Mouse (Mus musculus): ENCODE data around the gene Ahcyl2.
A peak's percentile ranks its signal among the peaks of the same experiment; 100 is the strongest.

The Ahcyl2 gene

DNA sequence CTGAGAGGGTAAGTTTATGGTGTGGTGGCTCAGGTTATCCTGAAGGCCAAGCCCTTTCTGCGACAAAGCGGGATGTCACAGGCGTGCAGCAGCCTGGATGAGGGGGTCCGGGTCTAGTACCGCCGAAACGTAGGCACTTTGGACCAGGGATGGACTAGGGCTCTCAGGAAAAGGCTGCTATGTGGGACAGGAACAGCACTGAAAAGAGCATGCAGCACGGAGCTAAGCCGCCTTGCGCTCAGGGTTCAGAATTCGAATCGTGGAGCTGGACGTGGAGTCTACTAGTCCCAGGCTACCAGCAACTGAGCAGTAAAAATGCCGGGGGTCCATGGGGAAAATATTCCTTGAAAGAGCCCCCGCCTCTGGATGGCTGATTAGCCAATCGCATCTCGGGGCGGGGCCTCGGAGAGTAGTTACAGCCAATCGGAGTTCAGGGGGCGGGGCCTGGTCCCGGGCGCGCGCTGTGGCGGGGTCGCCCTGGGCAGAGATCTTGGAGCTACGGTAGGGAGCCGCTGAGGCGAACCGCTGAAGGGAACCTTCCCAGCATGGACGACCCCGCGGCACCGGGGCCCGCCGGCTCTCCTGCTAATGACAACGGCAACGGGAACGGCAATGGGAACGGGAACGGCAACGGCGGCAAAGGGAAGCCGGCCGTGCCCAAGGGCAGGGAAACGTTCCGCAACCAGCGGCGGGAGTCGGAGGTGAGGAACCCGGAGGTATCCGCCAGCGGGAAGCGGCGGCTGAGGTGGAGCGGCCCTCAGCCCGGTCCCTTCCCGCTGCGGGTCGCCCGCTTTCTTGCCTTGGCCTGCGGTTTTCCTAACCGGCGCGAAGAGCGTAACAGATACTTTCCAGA lies 148.9 kb downstream of the Ahcyl2 start, which contains the start of gene Strip2:
Strip2 (plus strand) TSS at position 483 of the 853 bp plus-strand sequence.
- peak; percentile 97 for DNase-seq

DNA sequence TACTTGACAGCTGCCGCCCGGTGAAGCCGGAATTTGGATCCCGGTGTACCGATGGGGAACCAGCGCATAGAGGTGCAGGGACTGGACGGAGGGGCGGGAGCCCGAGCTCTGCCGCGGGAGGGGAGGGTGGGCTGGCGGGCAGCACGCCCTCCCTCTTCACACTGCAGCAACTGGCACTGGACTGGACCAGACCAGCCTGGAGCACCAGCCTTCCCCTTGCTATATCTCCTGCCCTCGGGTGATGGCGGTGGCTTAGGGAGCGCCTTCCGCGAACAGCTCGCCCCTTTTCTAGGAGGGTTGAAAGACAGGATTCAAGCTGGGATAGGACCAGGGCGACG lies 149.5 kb downstream of the Ahcyl2 start:
- peak; percentile 47 for DNase-seq

DNA sequence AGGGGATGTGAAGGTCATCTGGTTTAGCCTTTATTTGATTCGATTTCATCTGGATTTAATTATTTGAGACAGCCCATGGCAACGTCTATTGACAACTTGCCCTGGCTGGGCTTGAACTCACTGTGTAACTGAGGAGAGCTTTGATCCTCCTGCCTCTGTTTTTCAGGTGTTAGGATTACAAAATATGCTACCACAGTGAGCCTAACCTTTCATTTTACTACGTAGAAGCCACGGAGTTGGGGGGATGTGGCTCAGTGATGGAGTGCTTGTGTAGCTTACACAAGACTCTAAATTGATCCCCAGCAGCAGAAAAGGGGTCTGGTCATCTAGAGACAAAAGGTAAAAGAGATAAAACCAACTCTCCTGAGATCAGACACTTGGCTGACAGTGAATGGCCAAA lies 150.1 kb downstream of the Ahcyl2 start:
- DNase-seq = no peak

DNA sequence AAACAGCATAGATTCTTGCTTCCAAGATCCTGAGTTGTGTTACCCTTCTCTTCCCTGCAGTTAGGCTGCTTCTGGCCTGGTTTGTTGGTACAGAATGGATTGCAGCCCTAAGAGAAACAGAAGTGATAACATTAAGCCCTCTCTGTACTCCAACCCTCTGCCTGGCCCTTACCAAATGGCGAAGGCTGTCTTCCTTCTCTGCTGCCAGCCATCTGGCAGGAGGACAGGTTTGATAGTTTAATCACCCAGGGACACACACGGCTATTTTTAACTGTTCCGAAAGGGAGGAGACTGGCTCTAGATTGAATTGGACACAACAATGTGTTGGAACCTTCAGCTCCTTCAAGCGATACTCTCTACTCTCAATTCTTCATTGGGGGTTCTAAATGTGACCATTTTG lies 155.7 kb downstream of the Ahcyl2 start:
- no peak for DNase-seq

DNA sequence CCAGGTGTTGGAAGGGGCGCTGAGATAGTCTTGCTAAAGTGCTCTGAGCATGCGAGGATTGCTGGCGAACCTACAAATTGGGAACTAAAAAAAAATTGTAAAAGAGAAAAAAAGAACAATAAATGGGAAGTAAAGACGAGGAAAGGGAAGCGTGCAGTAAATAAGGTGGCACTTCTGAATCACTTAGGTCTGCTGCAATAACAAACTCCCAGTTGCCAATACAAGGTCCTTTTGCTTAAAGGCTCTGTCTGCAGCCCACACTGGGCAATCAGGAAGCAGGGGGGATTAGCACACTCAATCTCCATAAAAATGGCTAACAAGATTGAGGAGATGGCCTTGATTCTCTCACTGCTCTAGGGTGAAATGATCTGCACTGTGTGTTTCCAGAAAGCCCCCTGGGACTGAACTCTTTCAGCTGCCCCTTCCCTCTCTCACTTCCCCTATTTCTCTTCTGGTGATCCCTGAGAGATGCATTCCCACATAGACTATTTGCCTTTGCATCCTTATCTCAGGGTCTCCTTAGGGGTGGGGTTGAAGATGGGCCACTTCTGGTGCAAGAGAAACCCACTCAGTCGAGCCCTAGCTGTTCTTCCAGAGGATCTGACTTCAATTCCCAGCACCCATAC lies 157.9 kb downstream of the Ahcyl2 start:
- no peak for DNase-seq

DNA sequence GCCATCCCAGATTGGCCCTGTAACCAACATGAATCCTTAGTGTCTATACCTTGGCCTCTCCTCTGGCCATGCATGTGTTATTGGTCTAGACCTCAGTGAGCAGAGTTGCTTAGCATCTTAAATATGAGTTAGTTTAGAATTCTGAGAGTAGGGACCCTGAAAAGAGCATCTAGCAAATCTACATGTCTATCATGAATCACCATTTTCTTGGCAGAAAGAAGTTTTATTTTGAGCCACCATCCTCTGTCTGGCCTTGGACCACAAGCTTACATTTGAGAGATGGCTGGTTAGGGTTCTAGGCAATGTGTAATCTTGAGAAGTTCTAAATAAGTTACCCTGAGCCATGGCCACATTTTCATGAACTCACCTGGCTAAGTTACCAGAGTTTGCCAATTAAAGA lies 162.3 kb downstream of the Ahcyl2 start:
- no peak for DNase-seq

DNA sequence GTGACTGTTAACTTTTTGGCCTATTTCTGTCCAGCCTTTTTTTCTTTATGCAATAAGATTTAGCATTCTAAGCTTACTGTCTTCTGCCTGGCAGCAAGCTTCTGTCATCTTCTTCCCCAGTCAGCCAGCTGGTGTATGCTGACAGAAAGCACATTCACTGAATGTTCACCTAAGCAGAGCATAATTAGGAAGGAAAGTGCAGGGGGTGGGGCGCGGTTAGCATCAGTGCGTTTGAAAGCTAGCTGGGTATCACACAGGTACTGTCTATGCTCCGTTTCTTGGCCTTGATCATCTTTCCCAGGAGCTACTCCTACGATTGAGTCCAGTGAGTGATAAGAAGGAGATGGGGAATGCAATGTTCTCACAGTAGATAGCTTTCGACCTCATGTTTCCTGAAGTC lies 162.9 kb downstream of the Ahcyl2 start:
- DNase-seq = no peak

DNA sequence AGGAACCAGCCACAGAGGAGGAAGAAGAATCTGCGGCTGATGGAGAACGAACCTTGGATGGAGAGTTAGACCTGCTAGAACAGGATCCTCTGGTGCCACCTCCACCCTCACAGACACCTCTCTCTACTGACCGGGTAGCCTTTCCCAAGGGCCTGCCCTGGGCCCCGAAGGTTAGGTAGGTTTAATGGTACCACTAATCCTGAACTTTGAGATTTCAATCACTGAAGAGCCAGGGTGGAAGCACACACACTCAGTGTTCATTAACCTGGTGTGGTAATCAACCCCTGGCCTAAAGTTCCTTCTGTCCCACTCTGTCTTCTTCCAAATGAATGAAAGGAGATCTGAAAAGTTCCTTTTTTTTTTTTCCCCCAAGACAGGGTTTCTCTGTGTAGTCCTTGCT lies 163.4 kb downstream of the Ahcyl2 start:
- DNase-seq = no peak

DNA sequence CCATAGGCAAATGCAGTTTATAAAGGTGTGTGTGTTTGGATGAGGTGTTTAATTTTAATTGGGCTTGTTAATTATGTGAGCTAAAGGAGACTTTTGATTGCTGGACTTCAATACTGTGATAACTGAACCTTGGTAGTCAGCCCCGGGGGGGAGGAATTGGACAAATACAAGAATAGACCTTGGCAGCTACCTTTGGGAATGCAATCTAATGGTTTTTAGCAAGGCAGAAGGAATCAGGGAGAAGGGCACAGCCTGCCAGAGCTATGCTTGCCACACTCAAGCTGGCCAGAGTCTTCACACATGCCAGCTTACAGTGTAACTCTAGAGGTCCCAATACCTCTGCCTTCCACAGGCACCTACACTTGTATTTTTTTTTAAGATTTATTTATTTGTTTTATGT lies 167.9 kb downstream of the Ahcyl2 start:
- no peak for DNase-seq

DNA sequence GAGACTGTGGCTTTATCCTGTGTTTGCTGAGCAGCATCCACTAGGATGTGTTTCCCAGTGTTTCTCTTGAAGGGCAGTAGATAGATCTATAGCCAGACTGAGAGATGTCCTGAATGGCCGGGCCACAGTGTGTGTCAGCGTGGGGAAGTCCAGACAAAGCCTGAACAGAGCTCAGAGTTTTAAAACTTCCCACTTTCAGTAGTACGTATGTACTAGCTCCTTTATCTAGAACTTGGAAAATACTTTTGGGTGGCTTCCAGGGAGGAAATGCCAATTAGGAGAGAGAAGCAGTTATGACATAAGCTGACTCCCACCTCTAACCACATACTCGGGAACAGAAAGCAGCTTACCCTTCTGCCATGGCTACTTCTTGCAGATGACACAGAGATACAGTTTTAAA lies 172.6 kb downstream of the Ahcyl2 start:
- DNase-seq = peak; percentile 7

DNA sequence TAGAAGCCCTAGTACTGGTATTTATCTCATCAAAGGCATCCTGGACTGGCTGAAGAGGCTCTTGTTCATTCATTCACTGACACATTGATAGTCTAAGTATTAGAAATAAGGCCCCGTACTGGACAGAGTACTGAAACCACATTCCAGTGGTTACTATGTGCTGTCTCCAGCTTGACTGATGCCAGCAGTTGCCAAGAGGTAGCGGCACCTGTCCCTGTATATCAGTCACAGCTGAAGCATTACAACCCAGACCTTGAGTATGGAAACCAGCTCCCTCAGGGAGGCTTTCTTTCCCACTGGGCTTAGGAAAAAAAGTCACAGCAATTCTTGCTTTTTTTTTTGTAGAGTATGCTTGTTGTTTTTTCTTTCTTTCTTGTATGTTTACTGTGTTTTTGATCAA lies 173.2 kb downstream of the Ahcyl2 start:
- DNase-seq = no peak

DNA sequence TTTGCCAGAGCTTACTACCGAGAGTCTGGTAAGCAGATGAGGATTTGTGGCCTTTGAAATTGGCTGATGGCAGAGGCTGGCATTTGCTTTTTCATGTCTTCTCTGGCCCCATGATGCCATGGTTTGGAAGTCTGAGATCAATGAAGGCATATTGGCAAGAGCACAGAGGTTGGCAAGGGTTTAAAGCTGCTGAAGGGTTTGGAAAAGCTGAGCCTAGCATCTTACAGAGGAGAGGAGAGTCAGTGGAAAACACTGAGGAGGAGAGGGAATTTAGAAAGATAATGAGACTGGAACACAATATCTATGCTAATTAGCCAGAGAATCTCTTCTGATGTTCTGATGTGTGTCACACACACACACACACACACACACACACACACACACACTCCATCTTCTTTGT lies 176.7 kb downstream of the Ahcyl2 start:
- DNase-seq = no peak

DNA sequence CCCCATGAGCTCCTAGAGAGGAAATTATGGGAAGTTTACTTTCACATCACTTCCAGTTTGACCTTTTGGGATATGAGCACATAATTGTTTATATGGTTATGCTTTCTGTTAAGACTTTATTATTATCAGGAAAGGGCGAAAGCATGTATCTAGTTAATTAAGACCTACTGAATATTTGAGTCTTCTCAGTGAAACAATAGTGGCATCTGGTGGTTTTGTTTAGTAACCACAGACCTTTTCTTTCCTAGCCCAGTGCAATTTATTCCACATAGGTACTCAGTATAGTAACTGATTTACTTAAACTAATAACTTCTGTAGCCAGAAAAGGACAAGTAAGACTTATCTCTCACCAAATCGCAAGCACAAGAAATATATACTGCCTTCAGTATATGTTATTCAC lies 178.8 kb downstream of the Ahcyl2 start:
- no peak for DNase-seq

DNA sequence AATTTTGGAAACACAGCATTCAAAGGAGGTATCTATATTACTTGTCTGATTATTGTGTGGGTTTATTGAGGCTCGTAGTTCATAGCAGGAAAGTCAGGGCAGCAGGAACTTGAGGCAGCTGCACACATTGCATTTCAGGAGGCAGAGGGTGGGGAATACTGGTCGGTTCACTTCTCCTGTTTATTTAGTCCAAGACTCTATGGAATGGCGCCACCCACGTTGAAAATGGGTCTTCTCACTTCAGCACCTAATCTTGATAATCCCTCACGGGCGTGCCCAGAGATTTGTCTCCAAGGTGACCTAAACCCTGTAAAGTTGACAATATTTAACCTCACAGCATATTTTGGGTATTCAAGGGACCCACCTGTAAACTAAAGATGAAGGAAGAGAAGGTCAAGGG lies 180.0 kb downstream of the Ahcyl2 start:
- peak; percentile 32 for DNase-seq

DNA sequence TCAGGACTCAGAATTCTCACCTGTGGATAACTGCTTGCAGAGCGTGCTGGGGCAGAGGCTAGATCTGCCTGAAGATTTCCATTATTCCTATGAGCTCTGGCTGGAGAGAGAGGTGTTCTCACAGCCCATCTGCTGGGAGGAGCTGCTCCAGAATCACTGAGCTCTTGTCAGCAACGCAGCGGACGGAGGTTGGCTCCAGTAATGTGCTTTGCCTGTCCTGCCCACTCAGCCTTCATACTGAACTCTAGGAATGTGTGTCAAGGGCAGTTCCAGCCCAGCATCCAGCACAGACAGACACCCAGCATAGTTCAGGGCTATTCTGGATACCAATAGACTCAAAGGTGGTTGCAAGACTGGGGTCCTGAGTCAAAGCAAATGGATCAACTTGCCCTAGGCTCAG lies 188.9 kb downstream of the Ahcyl2 start:
- DNase-seq = no peak

DNA sequence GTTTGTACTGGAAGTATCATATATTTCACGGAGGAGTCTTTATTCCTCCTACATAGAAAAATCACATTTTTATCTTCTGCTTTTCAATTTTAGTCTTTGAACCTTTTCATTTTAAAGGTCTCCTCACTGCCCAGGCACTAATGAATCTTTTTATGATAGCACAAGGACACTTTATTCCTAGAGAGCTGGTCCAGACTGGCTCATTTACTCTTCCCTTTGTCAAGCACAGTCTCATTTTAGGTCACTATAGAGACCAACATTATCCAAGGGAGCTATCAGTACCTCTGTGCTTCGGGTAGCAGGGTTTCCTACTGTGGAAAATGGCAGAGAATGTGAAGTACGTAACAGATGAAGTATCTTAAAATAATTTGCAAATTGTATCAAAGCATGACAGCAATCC lies 190.9 kb downstream of the Ahcyl2 start:
- no peak for DNase-seq

DNA sequence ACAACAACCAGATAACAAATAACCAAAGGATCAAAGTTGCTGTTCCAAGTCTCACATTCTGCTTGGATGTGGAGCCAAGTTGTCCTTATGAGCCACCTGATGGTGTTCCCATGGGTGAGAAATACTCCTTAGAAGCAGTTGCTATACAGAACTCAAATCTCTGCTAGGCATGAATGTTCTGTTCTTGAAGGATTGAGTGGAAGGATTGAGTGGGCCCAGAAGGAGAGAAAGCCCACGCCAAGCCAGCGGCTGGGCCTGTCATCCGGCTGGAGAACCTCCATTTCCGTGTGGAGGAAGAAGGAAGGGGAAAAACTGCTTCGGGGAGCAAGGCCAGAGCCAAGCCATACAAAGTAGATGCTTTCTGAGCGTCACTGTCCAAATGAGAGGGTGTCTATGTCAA lies 193.3 kb downstream of the Ahcyl2 start:
- DNase-seq = no peak

Data from kidney, postnatal 10 days (tissue).